Mouse (Mus musculus) right cerebral cortex, postnatal 36 days (tissue): Measurements from ENCODE around the gene Scn10a.

Experiments
- DNase-seq, 2 experiments: peaks; one replicate each; pipeline ENCODE4 v3.0.0; 2022; ENCODE audit warnings: low spot score in 2 of 2, mixed read lengths in 1 of 2

The Scn10a gene

GRCm38 (mm10) chr9:119575732-119576131 is 143.4 kb downstream of the Scn10a start:
- no peak for DNase-seq

GRCm38 (mm10) chr9:119574366-119574765 is 144.8 kb downstream of the Scn10a start:
- no peak for DNase-seq

GRCm38 (mm10) chr9:119573009-119573408 is 146.1 kb downstream of the Scn10a start:
- DNase-seq, result no peak

GRCm38 (mm10) chr9:119571411-119571888 is 147.7 kb downstream of the Scn10a start:
- no peak for DNase-seq

GRCm38 (mm10) chr9:119570652-119571051 is 148.5 kb downstream of the Scn10a start:
- DNase-seq, result no peak

- no peak for DNase-seq
Measured at GRCm38 (mm10) chr9:119568732-119569131, 150.4 kb downstream of the Scn10a start.

- no peak for DNase-seq
Measured at GRCm38 (mm10) chr9:119567800-119568199, 151.3 kb downstream of the Scn10a start.

- no peak for DNase-seq
Measured at GRCm38 (mm10) chr9:119566214-119566613, 152.9 kb downstream of the Scn10a start.

- DNase-seq, result peak in 1 of 2 experiments; percentile 36
Measured at GRCm38 (mm10) chr9:119564803-119565202, 154.3 kb downstream of the Scn10a start.

GRCm38 (mm10) chr9:119563617-119564016 is 155.5 kb downstream of the Scn10a start:
- DNase-seq, result no peak

- no peak for DNase-seq
Measured at GRCm38 (mm10) chr9:119562256-119562655, 156.9 kb downstream of the Scn10a start.

- DNase-seq, result no peak
Measured at GRCm38 (mm10) chr9:119561746-119562145, 157.4 kb downstream of the Scn10a start.

GRCm38 (mm10) chr9:119559537-119560276 is 159.4 kb downstream of the Scn10a start:
- peak in 1 of 2 experiments; percentile 39 for DNase-seq
